Mouse (Mus musculus): ENCODE results near the gene Mag. TPM values are rescaled to one million over a fixed set of nuclear protein-coding genes. Genes with fewer than 3 reads are reported as not detected.
"Not testable (repeated sequence)": the region's sequence is repeated elsewhere in the genome, so short reads cannot be mapped to it uniquely, and the experiment has no call there.

The Mag gene
- 10 to 100 TPM; 25.3 to 30.7 TPM for total RNA-seq (2021)
- long read RNA-seq, partial matches to known transcripts = 1 of 7 reads
- long read RNA-seq, other reads (novel, unspliced or antisense) = 6 of 7 reads

- DNase-seq (ENCODE audit: low spot score in 2 of 2) = no peak
Observed at GRCm38 (mm10) chr7:30914732-30915131, at the start of gene Mag. Mag (minus strand) TSS chr7:30914873.

DNA sequence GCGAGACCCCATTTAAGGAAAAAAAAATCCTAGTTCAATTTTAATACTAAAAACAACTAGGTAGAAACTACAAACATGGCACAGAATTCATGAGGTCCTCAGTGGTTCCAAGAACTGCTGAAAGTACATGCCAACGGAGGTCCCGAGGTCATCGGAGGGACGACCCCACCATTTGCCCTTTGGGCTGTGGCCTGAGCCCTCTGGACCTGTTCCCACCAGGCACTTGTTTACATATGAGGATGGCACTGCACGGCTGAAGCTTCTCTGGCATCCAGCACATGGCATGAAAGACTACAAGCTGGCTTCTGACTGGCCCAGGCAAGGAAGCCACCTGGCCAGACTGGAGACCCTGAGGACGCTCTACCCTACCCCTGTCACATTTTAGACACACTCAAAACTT, 49.7 kb upstream of the Mag start:
- no peak for DNase-seq (ENCODE audit: low spot score in 2 of 2)

GRCm38 (mm10) chr7:30962862-30963261, 48.2 kb upstream of the Mag start:
- no peak for DNase-seq (ENCODE audit: low spot score in 2 of 2)

DNA sequence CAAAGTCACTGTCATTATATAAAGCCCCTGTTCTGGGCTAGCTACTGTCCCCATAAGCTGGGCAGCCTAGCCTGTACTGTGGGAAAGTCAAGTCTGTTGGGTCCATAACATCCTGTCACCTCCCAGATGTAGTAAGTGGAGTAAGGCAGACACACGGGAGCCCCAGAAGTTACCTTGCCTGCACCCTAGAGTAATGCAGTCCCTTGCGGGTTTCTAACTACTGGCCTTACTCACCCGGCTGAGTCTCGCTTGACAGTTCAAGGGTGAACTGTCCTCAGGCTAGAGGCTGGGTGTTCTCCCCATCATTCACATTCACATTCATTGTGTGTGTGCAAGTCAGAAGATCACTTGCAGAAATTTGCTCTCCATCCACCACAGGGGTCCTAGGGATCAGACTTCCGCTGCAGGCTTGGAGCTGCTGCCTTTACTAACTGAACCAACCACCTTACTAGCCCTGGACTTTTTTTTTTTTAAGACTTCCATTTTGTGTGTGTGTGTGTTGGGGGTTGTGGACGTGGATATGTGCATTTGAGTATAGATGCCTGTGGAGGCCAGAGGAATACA, 45.2 kb upstream of the Mag start:
- no peak for DNase-seq (ENCODE audit: low spot score in 2 of 2)

- DNase-seq (ENCODE audit: low spot score in 2 of 2) = no peak
Observed at GRCm38 (mm10) chr7:30958866-30959487, 44.3 kb upstream of the Mag start.

DNA sequence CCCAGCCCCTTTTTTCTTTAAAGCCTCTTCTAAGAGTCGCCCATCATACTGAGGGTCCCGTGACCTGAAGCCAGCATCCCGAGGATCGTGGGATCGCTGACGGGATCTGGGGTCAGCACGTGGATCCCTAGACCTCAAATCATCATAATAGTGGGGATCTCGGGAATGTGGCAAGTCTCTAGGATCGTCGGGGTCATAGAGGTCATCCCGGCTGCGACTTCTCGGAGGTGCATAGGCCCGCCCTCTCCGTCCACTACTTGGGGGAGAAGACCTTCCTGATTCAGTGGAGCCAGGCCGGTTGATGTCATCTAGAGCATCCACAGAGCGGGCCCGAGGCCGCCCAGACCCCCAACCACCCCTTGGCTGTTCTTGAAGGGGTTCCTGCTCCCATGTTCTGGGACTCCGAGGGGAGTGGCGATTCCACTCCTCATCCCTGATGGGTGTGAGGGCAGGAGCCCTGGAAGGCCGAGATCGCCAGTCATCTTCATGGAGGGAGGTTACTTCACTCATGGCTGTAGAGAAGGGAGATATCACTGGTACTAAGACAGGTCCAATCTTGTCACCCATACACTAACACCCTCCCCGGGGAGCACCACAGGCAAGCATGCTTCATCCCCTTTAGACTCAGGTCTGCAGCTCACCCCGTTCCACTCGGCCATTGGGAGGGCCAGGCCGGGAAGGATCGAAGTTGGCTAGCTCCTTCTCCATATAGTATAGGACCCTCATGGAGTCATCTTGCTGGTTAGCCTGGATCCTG, 43.6 kb upstream of the Mag start:
- DNase-seq (ENCODE audit: low spot score in 2 of 2) = no peak

DNA sequence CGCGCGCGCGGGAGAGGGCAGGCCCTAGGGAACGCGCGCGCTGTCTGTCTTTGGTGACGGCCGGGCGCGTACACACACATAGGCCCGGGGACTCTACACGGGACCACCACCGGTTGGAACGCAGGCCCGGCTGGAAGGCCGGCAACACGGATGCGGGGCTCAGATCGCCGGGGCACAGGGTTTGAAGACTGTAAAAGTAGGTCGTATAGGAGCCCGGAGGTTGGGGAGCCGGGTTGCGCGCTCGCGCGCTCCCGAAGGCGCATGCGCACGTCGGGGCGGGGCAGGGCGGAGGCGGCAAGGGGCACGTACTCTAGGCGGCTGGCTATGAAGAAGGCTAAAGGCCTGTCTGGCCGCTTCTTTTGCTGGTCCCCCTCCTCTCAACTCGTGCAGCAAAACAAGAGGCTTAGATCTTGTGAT, 42.7 kb upstream of the Mag start:
- DNase-seq (ENCODE audit: low spot score in 2 of 2) = peak; percentile 88 to 93

DNA sequence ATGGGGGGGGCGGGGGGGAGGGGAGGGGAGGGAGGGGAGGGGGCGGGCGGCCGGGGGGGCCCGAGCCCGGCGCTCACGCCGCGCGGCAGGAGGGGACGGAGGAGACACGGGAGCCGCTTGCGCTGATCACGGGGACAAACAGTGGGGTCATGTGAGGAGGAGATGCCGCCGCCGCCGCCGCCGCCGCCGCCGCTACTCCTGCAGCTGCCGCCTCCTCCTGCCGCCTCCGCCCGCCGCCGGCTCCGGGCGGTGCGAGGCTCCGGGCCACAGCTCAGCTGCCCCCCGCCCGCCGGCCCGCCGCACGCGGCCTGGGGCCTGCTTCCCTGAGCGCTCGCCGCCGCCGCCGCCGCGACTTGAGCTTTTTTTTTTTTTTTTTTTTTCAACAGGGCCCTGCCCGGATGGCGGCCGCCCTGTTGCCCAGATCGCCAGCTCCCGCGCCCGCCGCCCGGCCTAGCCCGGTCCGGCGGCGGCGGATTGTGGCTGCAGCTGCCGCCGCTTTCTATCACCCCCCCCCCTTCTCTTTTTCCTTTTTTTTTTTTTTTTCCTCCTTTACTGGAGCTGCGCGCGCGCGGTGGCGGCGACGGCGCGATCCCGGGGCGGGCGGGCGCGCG, 42.2 kb upstream of the Mag start, which contains the start of gene Usf2:
Gene Usf2 (minus strand): TSS at position 48 of the 611 bp plus-strand sequence.
- DNase-seq (ENCODE audit: low spot score in 2 of 2) = peak; percentile 76 to 83

DNA sequence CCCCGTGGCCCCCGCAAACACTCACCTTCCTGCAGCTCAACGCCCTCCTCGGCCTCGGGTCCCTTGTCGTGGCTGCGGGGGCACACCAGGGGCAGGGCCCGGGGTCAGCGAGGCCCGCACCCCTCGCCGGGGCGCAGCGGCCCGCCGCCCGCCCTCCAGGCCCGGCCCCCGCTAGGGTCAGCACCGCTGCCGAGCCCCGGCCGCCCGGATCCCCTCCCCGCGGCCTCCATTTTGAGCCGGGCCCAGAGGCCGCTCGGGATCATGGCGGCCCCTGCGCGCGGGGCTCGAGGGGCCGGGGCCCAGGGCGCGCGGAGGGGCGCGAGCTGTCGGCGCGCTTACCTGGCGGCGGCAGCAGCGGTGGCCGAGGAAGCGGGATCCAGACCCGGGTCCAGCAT, 41.7 kb upstream of the Mag start:
- peak in 1 of 2 experiments; percentile 44 for DNase-seq (ENCODE audit: low spot score in 2 of 2)

DNA sequence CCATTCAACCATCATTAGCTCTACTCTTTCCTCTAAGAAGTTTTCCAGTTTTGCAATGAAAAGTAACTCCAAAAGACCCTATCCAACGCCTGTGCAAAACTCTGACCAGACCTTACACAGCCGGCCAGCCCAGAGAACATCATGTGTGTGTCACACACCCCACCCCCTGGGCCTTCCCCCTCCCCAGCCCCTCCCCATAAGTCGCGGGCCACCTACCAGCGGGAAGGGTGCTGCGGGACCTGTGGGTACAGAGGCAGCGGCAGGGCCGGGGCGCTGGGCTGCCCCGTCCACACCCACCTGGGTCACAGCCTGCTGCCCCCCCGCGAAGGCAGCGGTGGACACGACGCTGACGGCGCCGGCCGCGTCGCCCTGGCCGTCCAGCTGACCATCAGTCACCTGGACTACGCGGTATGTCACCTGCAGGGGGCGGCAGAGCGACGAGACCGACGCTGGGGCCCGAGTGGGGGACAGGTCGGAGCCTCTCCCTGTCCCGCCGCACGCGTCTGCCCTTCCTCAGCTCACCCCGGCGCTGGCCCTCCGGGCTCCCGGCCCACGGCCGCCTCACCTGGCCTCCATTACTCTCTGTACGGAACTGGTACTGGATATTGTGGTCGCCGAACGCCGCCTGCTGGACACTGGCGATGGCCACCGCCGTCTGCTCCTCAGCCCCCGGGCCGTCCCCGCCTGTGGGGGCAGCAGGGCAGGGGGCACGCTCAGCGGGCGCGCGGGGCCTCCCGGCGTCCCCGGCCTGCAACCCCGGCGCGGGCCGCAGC, 41.1 kb upstream of the Mag start:
- DNase-seq (ENCODE audit: low spot score in 2 of 2) = peak; percentile 81 to 84

GRCm38 (mm10) chr7:30954971-30955520, 40.4 kb upstream of the Mag start:
- no peak for DNase-seq (ENCODE audit: low spot score in 2 of 2)

- no peak for DNase-seq (ENCODE audit: low spot score in 2 of 2)
Observed at GRCm38 (mm10) chr7:30954036-30954435, 39.4 kb upstream of the Mag start.

- no peak for DNase-seq (ENCODE audit: low spot score in 2 of 2)
Observed at GRCm38 (mm10) chr7:30953459-30953858, 38.8 kb upstream of the Mag start.

DNA sequence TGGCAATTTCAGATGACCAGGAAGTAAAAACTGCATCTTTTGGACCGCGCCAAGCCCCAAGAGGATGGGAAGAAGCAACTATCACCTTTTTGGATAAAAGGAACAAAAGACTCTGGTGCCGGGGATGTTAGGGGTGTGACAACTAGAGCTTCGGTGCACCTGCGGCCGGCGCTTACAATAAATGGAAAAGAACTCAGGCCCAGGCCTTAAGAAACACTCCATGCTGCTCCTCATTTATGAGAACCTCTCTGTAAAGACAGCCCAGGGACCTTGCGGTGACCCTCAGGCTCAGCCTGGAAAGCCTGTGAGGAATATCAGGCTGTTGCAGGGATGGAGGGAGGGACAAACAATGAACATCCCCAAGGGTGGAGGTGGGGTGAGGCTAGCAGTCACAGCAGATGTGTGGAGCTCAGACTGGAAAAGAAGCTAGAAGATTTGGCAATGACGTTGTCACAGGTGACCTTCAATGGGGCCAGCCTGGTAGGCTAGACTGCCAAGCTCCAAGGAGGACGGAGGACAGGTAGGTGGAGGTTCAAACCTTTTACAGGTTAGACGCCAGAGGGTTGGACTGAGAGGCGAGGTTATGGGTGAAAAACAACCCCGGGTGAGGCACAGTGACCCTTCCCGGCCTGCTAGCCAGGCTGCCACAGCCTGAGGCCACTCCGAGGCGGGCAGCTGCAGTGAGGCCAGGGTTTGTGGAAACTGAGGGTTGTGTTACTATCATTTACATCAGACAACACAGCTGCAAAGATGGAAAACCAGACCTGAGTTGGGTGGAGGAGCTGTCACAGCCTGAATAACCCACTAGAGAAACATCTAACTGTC, 38.0 kb upstream of the Mag start:
- no peak for DNase-seq (ENCODE audit: low spot score in 2 of 2)

- DNase-seq (ENCODE audit: low spot score in 2 of 2) = not testable (repeated sequence)
Observed at GRCm38 (mm10) chr7:30949902-30950301, 35.2 kb upstream of the Mag start.

GRCm38 (mm10) chr7:30945876-30946275, 31.2 kb upstream of the Mag start:
- peak in 1 of 2 experiments; percentile 8 for DNase-seq (ENCODE audit: low spot score in 2 of 2)

GRCm38 (mm10) chr7:30945466-30945865, 30.8 kb upstream of the Mag start:
- DNase-seq (ENCODE audit: low spot score in 2 of 2) = peak in 1 of 2 experiments; percentile 42

- peak in 1 of 2 experiments; percentile 13 for DNase-seq (ENCODE audit: low spot score in 2 of 2)
Observed at GRCm38 (mm10) chr7:30944706-30945105, 30.0 kb upstream of the Mag start.

DNA sequence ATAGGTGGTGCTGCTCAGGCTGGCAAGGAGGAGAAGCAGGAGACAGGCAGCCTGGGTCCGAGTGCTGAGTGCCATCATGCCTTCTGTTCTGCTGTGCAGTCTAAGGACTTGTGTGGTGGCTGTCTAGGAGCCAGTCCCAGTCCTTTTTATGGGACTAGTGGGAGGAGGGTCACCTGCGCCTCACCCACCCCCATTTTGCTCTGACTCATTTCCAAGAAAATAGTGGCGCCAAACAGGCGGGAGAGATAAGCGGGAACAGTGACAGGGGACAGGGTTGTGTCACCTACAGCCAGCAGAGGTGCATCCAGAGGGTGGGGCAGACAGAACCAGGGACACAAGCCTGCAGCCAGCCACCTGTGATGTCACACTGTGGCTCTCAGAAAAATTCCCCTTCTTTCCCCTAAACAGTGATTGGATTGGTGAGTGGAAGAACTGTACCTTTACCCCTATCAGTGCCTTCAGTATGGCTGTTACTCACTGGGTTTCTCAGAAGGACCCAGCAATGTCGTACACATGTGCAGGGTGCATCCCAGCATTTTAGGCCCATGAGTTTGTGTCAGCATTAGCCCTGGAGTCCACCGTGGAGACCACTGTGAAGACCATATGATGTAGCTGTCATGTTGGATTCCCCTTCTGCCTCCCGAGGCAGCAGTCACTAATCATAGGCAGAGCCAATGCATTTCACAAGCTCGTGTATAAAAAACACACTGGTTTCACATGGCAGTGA, 29.4 kb upstream of the Mag start, which contains the start of gene Hamp:
Gene Hamp (minus strand): TSS at position 124 of the 727 bp plus-strand sequence.
- DNase-seq (ENCODE audit: low spot score in 2 of 2) = peak in 1 of 2 experiments; percentile 12
